26 mouse cellular contexts compared by ENCODE assay signal in genomic region chr5:102008712-102009111, GRCm38 (mm10).
DNase-seq lines count a peak whose midpoint lies in the region; ATAC-seq and TF ChIP-seq lines count a peak whose summit lies in the region.
"Had no signal": no experiment of that assay in that cellular context is flagged by ENCODE, and none has a peak within 500 bp of the region (broad histone marks: within the 10 kb centered on the region; RNA-seq: fewer than 3 reads in every experiment).

No protein-coding gene starts in this region.

- WGBS in heart, embryonic 11.5 days (ENCODE audit: insufficient replicate concordance), result 84% methylated on average over 7 of the region's 7 CpGs
- WGBS in liver, postnatal 0 days (ENCODE audit: insufficient replicate concordance), result 66% methylated on average over 7 of the region's 7 CpGs

- no peak overlapping the region for H3K9ac ChIP-seq in heart, embryonic 11.5 days (ENCODE audit: low read depth, low read length)
- no peak overlapping the region for H3K9ac ChIP-seq in liver, postnatal 0 days (replicated peaks)
- H3K9ac ChIP-seq: embryonic facial prominence, embryonic 12.5 days; forebrain, embryonic 13.5 days; forebrain, embryonic 15.5 days; forebrain, postnatal 0 days had no signal

- no peaks in the 10 kb centered on the region for H3K27me3 ChIP-seq in heart, embryonic 11.5 days (ENCODE audit: control insufficient read depth, insufficient read depth, low read length)
- H3K27me3 ChIP-seq in liver, postnatal 0 days (ENCODE audit: insufficient read depth, low read length), result no peaks in the 10 kb centered on the region
- H3K27me3 ChIP-seq: CH12.LX; embryonic facial prominence, embryonic 12.5 days; forebrain, embryonic 13.5 days; forebrain, embryonic 15.5 days; Patski had no signal

- no peak for TF ChIP-seq CTCF in liver, postnatal 0 days (IDR thresholded peaks at IDR 0.05; ENCODE audit: low read depth)

- H3K36me3 ChIP-seq in heart, embryonic 11.5 days (ENCODE audit: control insufficient read depth, insufficient read depth, low read length), result no peaks in the 10 kb centered on the region
- H3K36me3 ChIP-seq in liver, postnatal 0 days (replicated peaks; ENCODE audit: insufficient read depth, low read length), result 0 out of 2 replicates have a peak, but pooled peaks cover 4% of the 10 kb centered on the region
- H3K36me3 ChIP-seq: G1E had no signal

- H3K4me1 ChIP-seq in heart, embryonic 11.5 days (ENCODE audit: control insufficient read depth, insufficient read depth, low read length), result peaks cover 5% of the 10 kb centered on the region; the same call in 1 of the 2 replicates
- peaks cover 20% of the 10 kb centered on the region for H3K4me1 ChIP-seq in liver, postnatal 0 days (ENCODE audit: insufficient read depth)
- H3K4me1 ChIP-seq: embryonic facial prominence, embryonic 10.5 days; embryonic facial prominence, embryonic 12.5 days had no signal

- TF ChIP-seq EP300 in liver, postnatal 0 days (IDR thresholded peaks at IDR 0.05; ENCODE audit: low read depth), result no peak

- DNase-seq in heart, adult 11 months, result peak; percentile 25
- no peak for DNase-seq in liver, postnatal 0 days
- no peak for DNase-seq in liver
- peak; percentile 47 for DNase-seq in R1 (ENCODE audit: low read depth, low spot score)
- no peak for DNase-seq in retina, embryonic 14.5 days (ENCODE audit: low spot score)
- DNase-seq in layer of hippocampus, adult 8-10 months (ENCODE audit: low spot score in 2 of 2), result no peak
- DNase-seq: adrenal gland, adult 8-10 months; adrenal gland, postnatal 14 days; adrenal gland, postnatal 36 days; B cell, adult 2 months; cerebellum, adult 11-12 months; cerebellum, adult 2 months; cerebellum, adult 9-10 months; cerebellum, postnatal 10 days; cerebellum, postnatal 25 days; forebrain, postnatal 0 days had no signal

- H3K9me3 ChIP-seq in heart, embryonic 11.5 days (replicated peaks; ENCODE audit: control insufficient read depth, low read length), result no peaks in the 10 kb centered on the region
- peaks cover under 1% of the 10 kb centered on the region; the same call in 1 of the 2 replicates for H3K9me3 ChIP-seq in liver, postnatal 0 days (ENCODE audit: low read length)
- H3K9me3 ChIP-seq: embryonic facial prominence, embryonic 10.5 days; embryonic facial prominence, embryonic 12.5 days; forebrain, embryonic 13.5 days; forebrain, embryonic 15.5 days had no signal

- H3K27ac ChIP-seq in heart, embryonic 11.5 days (ENCODE audit: low read depth, low read length), result no peak overlapping the region
- H3K27ac ChIP-seq in liver, postnatal 0 days (ENCODE audit: low read depth), result peak overlapping the region; percentile 60
- H3K27ac ChIP-seq: embryonic facial prominence, embryonic 10.5 days; embryonic facial prominence, embryonic 12.5 days; forebrain, embryonic 13.5 days; forebrain, embryonic 15.5 days had no signal

- no peak overlapping the region for H3K4me3 ChIP-seq in heart, embryonic 11.5 days (ENCODE audit: low read depth, low read length)
- no peak overlapping the region for H3K4me3 ChIP-seq in liver, postnatal 0 days (ENCODE audit: low read depth, low read length)
- H3K4me3 ChIP-seq: embryonic facial prominence, embryonic 10.5 days; embryonic facial prominence, embryonic 12.5 days; forebrain, embryonic 13.5 days; forebrain, embryonic 15.5 days had no signal

- H3K4me2 ChIP-seq in heart, embryonic 11.5 days, result no peak overlapping the region
- H3K4me2 ChIP-seq in liver, postnatal 0 days (ENCODE audit: low read depth, low read length), result no peak overlapping the region
- H3K4me2 ChIP-seq: embryonic facial prominence, embryonic 12.5 days; forebrain, embryonic 13.5 days; forebrain, embryonic 15.5 days had no signal

- no peak for ATAC-seq in heart, embryonic 11.5 days (replicated peaks; ENCODE audit: insufficient number of reproducible peaks, low FRiP score, low TSS enrichment)
- peak; percentile 72 for ATAC-seq in liver, postnatal 0 days
- ATAC-seq: activated CD4-positive, CD25-positive, alpha-beta regulatory T cell, adult 4 months; CD4-positive, CD25-positive, alpha-beta regulatory T cell, adult 4 months; forebrain, embryonic 13.5 days; forebrain, embryonic 15.5 days; forebrain, postnatal 0 days; Patski had no signal

Comparison
In these comparisons a context has a peak if more than half of its experiments do, and no peak if none do; other contexts are left out.
1. DNase-seq: peak in heart, adult 11 months (single experiment) and R1 (single experiment); none in liver, postnatal 0 days (single experiment), liver (single experiment), retina, embryonic 14.5 days (single experiment) and layer of hippocampus, adult 8-10 months (0 of 2).